Mouse (Mus musculus): ENCODE measurements around the gene Fbxo46. TPM values are rescaled to one million over a fixed set of nuclear protein-coding genes. Genes with fewer than 3 reads are reported as not detected.

Gene Fbxo46
- polyA plus RNA-seq, 1 experiment: 6.2 TPM

DNA sequence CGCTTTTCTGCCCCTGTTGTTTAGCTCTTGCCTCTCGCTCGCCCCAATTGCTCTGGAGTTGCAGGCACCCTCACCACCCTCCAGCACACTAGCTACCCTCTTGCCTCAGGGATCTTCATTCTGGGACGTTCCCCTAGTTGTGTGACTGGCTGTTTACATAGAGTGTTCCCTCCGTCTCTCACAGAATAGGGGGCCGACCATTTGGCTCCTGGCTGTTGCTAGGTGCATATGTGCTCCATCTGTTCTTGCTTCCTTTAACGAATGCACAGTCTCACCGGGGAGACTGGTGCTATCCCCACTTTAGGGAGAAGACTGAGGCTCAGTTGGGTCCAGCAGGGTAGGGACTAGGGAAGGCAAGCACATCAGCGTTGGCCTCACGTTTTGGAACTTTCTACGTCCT is 38.9 kb downstream of the Fbxo46 start:
- Histone ChIP-seq H3K79me2 (ENCODE audit: control insufficient read depth, insufficient read depth) (no peaks in the 10 kb centered on the region), H3K4me2 (ENCODE audit: low read depth) (no peak overlapping the region), H3K4me3 (no peak overlapping the region), H3K27me3 (ENCODE audit: control insufficient read depth, insufficient read depth, insufficient read length) (no peaks in the 10 kb centered on the region), H3ac (ENCODE audit: control insufficient read depth, insufficient read length) (no peak overlapping the region), H3K36me3 (ENCODE audit: control insufficient read depth, insufficient read depth) (peaks cover 5% of the 10 kb centered on the region)
- no peak for TF ChIP-seq MYOG (IDR thresholded peaks at IDR 0.05; ENCODE audit: control insufficient read depth in 1 of 3, insufficient read depth in 1 of 3, insufficient read length in 2 of 3, low read depth in 2 of 3)

GRCm38 (mm10) chr7:19159411-19159810 is 39.8 kb downstream of the Fbxo46 start:
- H3K36me3 ChIP-seq (ENCODE audit: control insufficient read depth, insufficient read depth): no peaks in the 10 kb centered on the region
- H3K27me3 ChIP-seq (ENCODE audit: control insufficient read depth, insufficient read depth, insufficient read length): no peaks in the 10 kb centered on the region
- no peak overlapping the region for H3K4me2 ChIP-seq (ENCODE audit: low read depth)
- no peak overlapping the region for H3ac ChIP-seq (ENCODE audit: control insufficient read depth, insufficient read length)
- no peaks in the 10 kb centered on the region for H3K79me2 ChIP-seq (ENCODE audit: control insufficient read depth, insufficient read depth)
- no peak for TF ChIP-seq SRF (IDR thresholded peaks at IDR 0.05; ENCODE audit: control insufficient read depth, insufficient read length, low read depth)
- no peak for TF ChIP-seq REST (IDR thresholded peaks at IDR 0.05; ENCODE audit: insufficient read depth, insufficient read length)
- TF ChIP-seq E2F4 (IDR thresholded peaks at IDR 0.05; ENCODE audit: insufficient read depth): no peak
- TF ChIP-seq TCF3 (IDR thresholded peaks at IDR 0.05; ENCODE audit: insufficient read length, low read depth): no peak
- no peak for TF ChIP-seq POLR2A (IDR thresholded peaks at IDR 0.05; ENCODE audit: insufficient read length, low read depth)
- TF ChIP-seq CEBPB (IDR thresholded peaks at IDR 0.05; ENCODE audit: insufficient read depth, poor library complexity, severe bottlenecking): no peak
- no peak for TF ChIP-seq USF1 (IDR thresholded peaks at IDR 0.05; ENCODE audit: low read depth)
- TF ChIP-seq MYOG (IDR thresholded peaks at IDR 0.05; ENCODE audit: control insufficient read depth in 1 of 3, insufficient read depth in 1 of 3, insufficient read length in 2 of 3, low read depth in 2 of 3): no peak
- TF ChIP-seq MYOD1 (IDR thresholded peaks at IDR 0.05; ENCODE audit: control insufficient read depth in 1 of 3, insufficient read length in 2 of 3, low read depth in 2 of 3): no peak
- TF ChIP-seq TCF12 (IDR thresholded peaks at IDR 0.05; ENCODE audit: insufficient read depth, poor library complexity, severe bottlenecking): no peak
- TF ChIP-seq POLR2AphosphoS2 (IDR thresholded peaks at IDR 0.05; ENCODE audit: insufficient read length, low read depth): no peak
- H3K4me3 ChIP-seq: no peak overlapping the region

GRCm38 (mm10) chr7:19160115-19160514 is 40.5 kb downstream of the Fbxo46 start:
- no peak overlapping the region for H3K4me3 ChIP-seq
- no peak overlapping the region for H3K4me2 ChIP-seq (ENCODE audit: low read depth)
- no peak for TF ChIP-seq POLR2A (IDR thresholded peaks at IDR 0.05; ENCODE audit: insufficient read length, low read depth)
- no peak for TF ChIP-seq CEBPB (IDR thresholded peaks at IDR 0.05; ENCODE audit: insufficient read depth, poor library complexity, severe bottlenecking)
- TF ChIP-seq MYOG (IDR thresholded peaks at IDR 0.05; ENCODE audit: control insufficient read depth in 1 of 3, insufficient read depth in 1 of 3, insufficient read length in 2 of 3, low read depth in 2 of 3): no peak
- no peak for TF ChIP-seq MAX (IDR thresholded peaks at IDR 0.05; ENCODE audit: low read depth)
- no peak for TF ChIP-seq SRF (IDR thresholded peaks at IDR 0.05; ENCODE audit: control insufficient read depth, insufficient read length, low read depth)
- no peaks in the 10 kb centered on the region for H3K27me3 ChIP-seq (ENCODE audit: control insufficient read depth, insufficient read depth, insufficient read length)
- H3K79me2 ChIP-seq (ENCODE audit: control insufficient read depth, insufficient read depth): no peaks in the 10 kb centered on the region
- H3K36me3 ChIP-seq (ENCODE audit: control insufficient read depth, insufficient read depth): no peaks in the 10 kb centered on the region
- H3ac ChIP-seq (ENCODE audit: control insufficient read depth, insufficient read length): no peak overlapping the region

- H3K36me3 ChIP-seq (ENCODE audit: control insufficient read depth, insufficient read depth): no peaks in the 10 kb centered on the region
- no peak overlapping the region for H3K4me3 ChIP-seq
- H3ac ChIP-seq (ENCODE audit: control insufficient read depth, insufficient read length): no peak overlapping the region
- no peak overlapping the region for H3K4me2 ChIP-seq (ENCODE audit: low read depth)
- H3K27me3 ChIP-seq (ENCODE audit: control insufficient read depth, insufficient read depth, insufficient read length): no peaks in the 10 kb centered on the region
- H3K79me2 ChIP-seq (ENCODE audit: control insufficient read depth, insufficient read depth): no peaks in the 10 kb centered on the region
- TF ChIP-seq TCF3 (IDR thresholded peaks at IDR 0.05; ENCODE audit: insufficient read length, low read depth): no peak
- no peak for TF ChIP-seq POLR2A (IDR thresholded peaks at IDR 0.05; ENCODE audit: insufficient read length, low read depth)
- no peak for TF ChIP-seq CEBPB (IDR thresholded peaks at IDR 0.05; ENCODE audit: insufficient read depth, poor library complexity, severe bottlenecking)
- TF ChIP-seq POLR2AphosphoS2 (IDR thresholded peaks at IDR 0.05; ENCODE audit: insufficient read length, low read depth): no peak
- no peak for TF ChIP-seq USF1 (IDR thresholded peaks at IDR 0.05; ENCODE audit: low read depth)
- TF ChIP-seq REST (IDR thresholded peaks at IDR 0.05; ENCODE audit: insufficient read depth, insufficient read length): no peak
- no peak for TF ChIP-seq E2F4 (IDR thresholded peaks at IDR 0.05; ENCODE audit: insufficient read depth)
- TF ChIP-seq MYOD1 (IDR thresholded peaks at IDR 0.05; ENCODE audit: control insufficient read depth in 1 of 3, insufficient read length in 2 of 3, low read depth in 2 of 3): no peak
- TF ChIP-seq SRF (IDR thresholded peaks at IDR 0.05; ENCODE audit: control insufficient read depth, insufficient read length, low read depth): no peak
Observed at GRCm38 (mm10) chr7:19162928-19163327, 43.3 kb downstream of the Fbxo46 start.

GRCm38 (mm10) chr7:19163752-19164151 is 44.1 kb downstream of the Fbxo46 start:
- H3K79me2 ChIP-seq (ENCODE audit: control insufficient read depth, insufficient read depth): no peaks in the 10 kb centered on the region
- no peaks in the 10 kb centered on the region for H3K36me3 ChIP-seq (ENCODE audit: control insufficient read depth, insufficient read depth)
- H3ac ChIP-seq (ENCODE audit: control insufficient read depth, insufficient read length): no peak overlapping the region
- TF ChIP-seq MAX (IDR thresholded peaks at IDR 0.05; ENCODE audit: low read depth): no peak
- TF ChIP-seq MYOD1 (IDR thresholded peaks at IDR 0.05; ENCODE audit: control insufficient read depth in 1 of 3, insufficient read length in 2 of 3, low read depth in 2 of 3): peak in 2 of 3 experiments; percentile 94 to 96
- TF ChIP-seq USF1 (IDR thresholded peaks at IDR 0.05; ENCODE audit: low read depth): peak; percentile 47
- peak overlapping the region; percentile 46 for H3K4me2 ChIP-seq (ENCODE audit: low read depth)
- H3K27me3 ChIP-seq (ENCODE audit: control insufficient read depth, insufficient read depth, insufficient read length): no peaks in the 10 kb centered on the region
- no peak overlapping the region for H3K4me3 ChIP-seq

DNA sequence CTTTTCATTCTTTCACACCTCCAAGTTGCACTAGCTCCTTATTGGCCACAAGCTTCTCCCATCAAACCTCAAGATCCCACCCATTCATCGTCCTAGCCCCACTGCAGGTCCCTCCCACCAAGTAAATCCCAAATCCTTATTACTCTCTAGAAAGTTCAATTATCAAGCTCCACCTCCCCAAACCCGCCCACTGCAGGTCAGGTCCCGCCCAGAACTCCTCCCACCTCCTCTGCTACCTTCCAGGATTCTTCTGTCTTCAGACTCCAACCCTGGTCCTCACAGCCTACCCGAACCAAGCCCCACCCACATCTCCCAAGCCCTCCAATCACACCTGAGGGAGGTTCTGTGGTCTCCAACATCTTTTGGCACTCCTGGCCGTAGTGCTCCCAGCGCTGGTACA is 44.5 kb downstream of the Fbxo46 start:
- TF ChIP-seq MYOD1 (IDR thresholded peaks at IDR 0.05; ENCODE audit: control insufficient read depth in 1 of 3, insufficient read length in 2 of 3, low read depth in 2 of 3) (no peak), TCF3 (IDR thresholded peaks at IDR 0.05; ENCODE audit: insufficient read length, low read depth) (no peak), POLR2AphosphoS2 (IDR thresholded peaks at IDR 0.05; ENCODE audit: insufficient read length, low read depth) (no peak), POLR2A (IDR thresholded peaks at IDR 0.05; ENCODE audit: insufficient read length, low read depth) (no peak), CEBPB (IDR thresholded peaks at IDR 0.05; ENCODE audit: insufficient read depth, poor library complexity, severe bottlenecking) (no peak)
- Histone ChIP-seq H3K4me2 (ENCODE audit: low read depth) (peak overlapping the region; percentile 46), H3ac (ENCODE audit: control insufficient read depth, insufficient read length) (no peak overlapping the region), H3K4me3 (no peak overlapping the region), H3K36me3 (ENCODE audit: control insufficient read depth, insufficient read depth) (no peaks in the 10 kb centered on the region), H3K27me3 (ENCODE audit: control insufficient read depth, insufficient read depth, insufficient read length) (no peaks in the 10 kb centered on the region), H3K79me2 (ENCODE audit: control insufficient read depth, insufficient read depth) (no peaks in the 10 kb centered on the region)

Measured in myocyte (in vitro differentiated cells).